Mouse (Mus musculus) cerebellum, adult 2 months (tissue): ENCODE data around the gene Csde1. TPM values are rescaled to one million over a fixed set of nuclear protein-coding genes. Genes with fewer than 3 reads are reported as not detected.
A peak's percentile ranks its signal among the peaks of the same experiment; 100 is the strongest.

Experiments used
- DNase-seq, 2 experiments: peaks; one replicate each; pipeline ENCODE4 v3.0.0; 2021
- H3K27ac ChIP-seq: fragments of 200-500 bp; 2 replicates; pipeline ENCODE4 v1.5.1; 2012; ENCODE audit warnings: low read length, control low read depth, inconsistent platforms; ENCODE audit not compliant: insufficient read depth
- H3K27me3 ChIP-seq: fragments of 200-500 bp; 2 replicates; pipeline ENCODE4 v1.6.1; 2012; ENCODE audit warnings: inconsistent platforms, mild to moderate bottlenecking, low read length, moderate library complexity; ENCODE audit not compliant: control insufficient read depth, insufficient read depth
- H3K4me1 ChIP-seq: fragments of 200-500 bp; 2 replicates; pipeline ENCODE4 v1.6.1; 2011; ENCODE audit warnings: low read length; ENCODE audit not compliant: control insufficient read depth, insufficient read depth
- H3K4me3 ChIP-seq: fragments of 200-500 bp; replicated peaks from 2 replicates; pipeline ENCODE3; 2011; ENCODE audit warnings: mild to moderate bottlenecking, low read depth, low read length, control low read depth; ENCODE audit not compliant: insufficient read depth
- CTCF ChIP-seq: fragments of 200-500 bp; IDR thresholded peaks from 2 replicates; pipeline ENCODE4 v1.5.1; 2011; ENCODE audit warnings: low read depth, mild to moderate bottlenecking, control low read depth, low read length, moderate library complexity, borderline replicate concordance; ENCODE audit not compliant: insufficient read depth
- POLR2A ChIP-seq: fragments of 200-500 bp; IDR thresholded peaks from 2 replicates; pipeline ENCODE4 v1.6.1; 2011; ENCODE audit warnings: low read length, control low read depth, borderline replicate concordance; ENCODE audit not compliant: insufficient read depth
- WGBS: fragments of 180-500 bp; shearing (Covaris S2); methylation state at CpG from one replicate; pipeline ENCODE4 v1.1.7; 2018; 5-methylcytosine and 5-hydroxymethylcytosine counted together
- polyA plus RNA-seq: library from polyadenylated mRNA; depleted of rRNA; stranded (reverse); fragments of >200 nt; gene quantifications from 2 replicates; pipeline ENCODE4 v1.2.3, GENCODE M21; 2012; rRNA removed

Csde1 gene
- polyA plus RNA-seq, 1 experiment: 99.9 TPM

GRCm38 (mm10) chr3:103085986-103086385 is 65.8 kb downstream of the Csde1 start:
- Histone ChIP-seq H3K4me1 (no peaks in the 10 kb centered on the region), H3K27me3 (no peaks in the 10 kb centered on the region), H3K27ac (no peak overlapping the region), H3K4me3 (no peak overlapping the region)
- TF ChIP-seq CTCF (no peak), POLR2A (no peak)
- 81% methylated on average over 3 of the region's 3 CpGs for WGBS
- no peak for DNase-seq

GRCm38 (mm10) chr3:103091753-103092152 is 71.5 kb downstream of the Csde1 start:
- Histone ChIP-seq H3K4me1 (no peaks in the 10 kb centered on the region), H3K27me3 (no peaks in the 10 kb centered on the region), H3K4me3 (no peak overlapping the region), H3K27ac (no peak overlapping the region)
- DNase-seq: no peak
- no peak for TF ChIP-seq POLR2A
- no peak for TF ChIP-seq CTCF
- 98% methylated on average over 2 of the region's 2 CpGs for whole genome bisulfite sequencing

GRCm38 (mm10) chr3:103098662-103099061 is 78.4 kb downstream of the Csde1 start:
- DNase-seq: no peak
- WGBS: 79% methylated on average over 23 of the region's 23 CpGs
- Histone ChIP-seq H3K4me1 (no peaks in the 10 kb centered on the region), H3K4me3 (no peak overlapping the region), H3K27me3 (no peaks in the 10 kb centered on the region), H3K27ac (no peak overlapping the region)
- TF ChIP-seq CTCF: no peak
- no peak for TF ChIP-seq POLR2A

- no peaks in the 10 kb centered on the region for H3K4me1 ChIP-seq
- H3K4me3 ChIP-seq: no peak overlapping the region
- no peak overlapping the region for H3K27ac ChIP-seq
- no peak for DNase-seq
- no peaks in the 10 kb centered on the region for H3K27me3 ChIP-seq
- WGBS: 85% methylated on average over 6 of the region's 6 CpGs
- TF ChIP-seq CTCF (no peak), POLR2A (no peak)
Measured at GRCm38 (mm10) chr3:103099667-103100066, 79.4 kb downstream of the Csde1 start.

GRCm38 (mm10) chr3:103100735-103101134 is 80.5 kb downstream of the Csde1 start:
- WGBS: 53% methylated on average over 2 of the region's 2 CpGs
- Histone ChIP-seq H3K4me1 (no peaks in the 10 kb centered on the region), H3K27ac (no peak overlapping the region), H3K4me3 (no peak overlapping the region), H3K27me3 (no peaks in the 10 kb centered on the region)
- no peak for TF ChIP-seq POLR2A
- DNase-seq: no peak

- no peak for DNase-seq
- TF ChIP-seq CTCF (no peak), POLR2A (no peak)
- 63% methylated on average over 5 of the region's 5 CpGs for WGBS
- Histone ChIP-seq H3K4me3 (no peak overlapping the region), H3K27me3 (no peaks in the 10 kb centered on the region), H3K27ac (no peak overlapping the region), H3K4me1 (no peaks in the 10 kb centered on the region)
Measured at GRCm38 (mm10) chr3:103101194-103101593, 81.0 kb downstream of the Csde1 start.

GRCm38 (mm10) chr3:103101909-103102308 is 81.7 kb downstream of the Csde1 start:
- TF ChIP-seq CTCF (no peak), POLR2A (no peak)
- 2% methylated on average over 14 of the region's 14 CpGs for WGBS
- DNase-seq: no peak
- H3K27ac ChIP-seq: no peak overlapping the region
- no peaks in the 10 kb centered on the region for H3K27me3 ChIP-seq
- H3K4me1 ChIP-seq: no peaks in the 10 kb centered on the region
- peak overlapping the region; percentile 44 for H3K4me3 ChIP-seq

GRCm38 (mm10) chr3:103102454-103103390 is 82.5 kb downstream of the Csde1 start, which contains the start of gene Dennd2c:
Gene Dennd2c, plus strand, starts transcription at chr3:103102604.
- H3K27ac ChIP-seq: no peak within 1 kb of the TSS
- H3K27me3 ChIP-seq: no peaks in the 10 kb centered on the region
- H3K4me3 ChIP-seq: peak within 1 kb of the TSS; percentile 44
- no peaks in the 10 kb centered on the region for H3K4me1 ChIP-seq
- 2% methylated on average over 72 of the region's 72 CpGs for WGBS
- TF ChIP-seq POLR2A (no peak), CTCF (no peak)
- peak; percentile 43 to 49 for DNase-seq

Other genes with a start within 250 kb of the Csde1 start
- 1.1 and 2.4 TPM in 2 replicates for gene Tshb, start 237.7 kb upstream of the Csde1 start, polyA plus RNA-seq
- 4.5 and 5.5 TPM in 2 replicates for gene Sycp1, start 84.3 kb upstream of the Csde1 start, polyA plus RNA-seq
- gene Nr1h5, start 56.3 kb upstream of the Csde1 start, polyA plus RNA-seq: 0.05 TPM in 1 of 2 replicates, not detected in the other
- 34.3 and 40.0 TPM in 2 replicates for gene Sike1, start 24.7 kb upstream of the Csde1 start, polyA plus RNA-seq
- 25.1 and 26.1 TPM in 2 replicates for gene Nras, start 37.9 kb downstream of the Csde1 start, polyA plus RNA-seq
- gene Ampd1, start 53.6 kb downstream of the Csde1 start, polyA plus RNA-seq: not detected in 2 replicates
- gene Dennd2c, start 82.2 kb downstream of the Csde1 start, polyA plus RNA-seq: 0.25 and 0.34 TPM in 2 replicates
- 139 TPM in 2 replicates for gene Bcas2, start 151.2 kb downstream of the Csde1 start, polyA plus RNA-seq